Mouse (Mus musculus): ENCODE data around the gene 1810062G17Rik.

DNA sequence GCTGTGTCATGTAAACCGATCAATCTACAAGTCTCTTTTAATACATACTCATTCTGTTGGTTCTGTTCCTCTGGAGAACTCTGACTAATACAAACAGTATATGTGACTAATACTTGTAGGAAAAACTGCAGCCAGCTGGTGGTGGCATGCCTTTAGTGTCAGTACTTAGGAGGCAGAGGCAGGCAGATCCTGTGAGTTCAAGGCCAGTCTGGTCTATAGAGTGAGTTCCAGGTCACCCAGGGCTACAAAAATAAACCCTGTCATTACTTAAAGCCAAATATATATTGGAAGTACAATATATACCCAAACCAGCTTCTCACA lies 13.8 kb downstream of the 1810062G17Rik start:
- no peak for TF ChIP-seq CTCF (conservative IDR thresholded peaks at IDR 0.05; ENCODE audit: low read length)
- no peak for TF ChIP-seq NANOG (IDR thresholded peaks at IDR 0.05; ENCODE audit: borderline replicate concordance, low read length)

All from E14TG2a.4 (cell line).